Mouse (Mus musculus): ENCODE results near the gene 1700025G04Rik. TPM values are rescaled to one million over a fixed set of nuclear protein-coding genes. Genes with fewer than 3 reads are reported as not detected.

The 1700025G04Rik gene
- polyA plus RNA-seq, 1 experiment from 2014 or later, result 13.8 TPM

DNA sequence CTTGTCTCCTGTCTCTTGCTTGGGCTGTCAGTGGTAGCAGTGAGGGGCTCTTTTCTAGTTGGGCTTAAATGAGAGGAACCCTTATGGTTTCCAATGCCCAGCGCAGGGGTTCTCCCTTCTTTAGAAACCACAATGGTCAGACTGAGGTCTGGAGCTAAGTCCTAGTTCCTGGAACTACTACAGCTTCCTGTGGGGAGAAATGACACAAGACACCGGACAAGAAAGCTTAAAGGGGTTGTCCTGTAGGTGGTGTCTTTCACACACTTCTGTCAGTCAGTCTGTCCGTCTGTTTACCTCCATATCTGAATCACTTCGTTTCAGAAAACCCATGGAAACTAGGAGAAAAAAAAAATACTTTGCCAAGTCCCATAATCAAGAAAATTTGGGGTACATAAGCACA lies 163.8 kb downstream of the 1700025G04Rik start:
- Histone ChIP-seq H3K36me3 (no peaks in the 10 kb centered on the region), H3K4me1 (peaks cover 23% of the 10 kb centered on the region), H3K4me3 (no peak overlapping the region), H3K27me3 (ENCODE audit: low read depth, poor library complexity, severe bottlenecking) (no peaks in the 10 kb centered on the region), H3K27ac (no peak overlapping the region), H3K9me3 (replicated peaks) (no peaks in the 10 kb centered on the region)
- no peak for DNase-seq (ENCODE audit: low spot score)
- 78% methylated on average over 4 of the region's 4 CpGs for WGBS

DNA sequence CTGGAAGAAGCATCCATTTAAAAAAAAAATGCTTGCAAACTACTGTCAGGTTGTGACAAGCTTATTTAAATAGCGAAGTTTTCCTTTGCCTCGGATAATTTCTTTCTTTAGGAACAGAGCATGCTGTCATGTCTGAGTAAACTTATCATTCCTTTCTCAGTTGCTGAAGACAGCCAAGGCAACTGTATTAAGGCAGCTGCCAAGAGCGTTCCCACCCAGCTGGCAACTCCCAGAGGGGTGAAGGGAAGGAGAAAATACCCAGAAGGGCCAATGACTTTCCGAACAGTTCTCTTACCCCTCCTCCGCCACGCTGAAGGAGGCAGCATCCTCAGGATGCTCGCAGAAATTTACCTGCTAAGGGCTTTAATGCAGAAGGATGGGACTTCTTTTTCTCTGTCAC lies 164.2 kb downstream of the 1700025G04Rik start:
- no peak overlapping the region for H3K4me3 ChIP-seq
- no peaks in the 10 kb centered on the region for H3K36me3 ChIP-seq
- no peaks in the 10 kb centered on the region for H3K27me3 ChIP-seq (ENCODE audit: low read depth, poor library complexity, severe bottlenecking)
- no peak for DNase-seq (ENCODE audit: low spot score)
- H3K27ac ChIP-seq, result no peak overlapping the region
- peaks cover 21% of the 10 kb centered on the region for H3K4me1 ChIP-seq
- no peaks in the 10 kb centered on the region for H3K9me3 ChIP-seq (replicated peaks)
- 85% methylated on average over 7 of the region's 7 CpGs for WGBS

DNA sequence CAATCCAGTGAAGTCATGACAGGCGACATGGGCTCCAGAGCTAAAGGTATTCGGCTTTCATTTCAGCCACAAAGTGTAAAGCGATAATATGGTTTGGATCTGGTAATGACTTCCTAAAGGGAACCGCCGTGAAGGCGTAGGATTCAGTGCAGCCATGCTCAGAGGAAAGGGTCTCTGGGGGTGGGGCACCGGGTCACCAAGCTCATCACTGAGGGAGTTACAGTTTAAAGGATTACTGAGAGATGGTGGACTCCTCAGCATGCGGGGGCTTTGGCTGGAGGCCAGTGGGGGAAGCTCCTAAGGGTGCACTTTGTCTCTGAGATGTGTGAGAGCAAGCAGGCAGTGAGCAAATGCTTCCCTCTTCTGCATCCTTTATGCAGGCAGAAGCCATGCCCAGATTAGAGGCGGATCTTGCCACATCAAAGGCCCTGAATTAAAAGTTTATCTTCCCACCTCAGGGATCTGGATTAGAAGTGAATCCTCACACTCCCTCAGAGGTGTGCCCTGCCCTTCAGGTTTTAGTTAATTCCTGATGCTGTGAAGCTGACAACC lies 171.0 kb downstream of the 1700025G04Rik start:
- DNase-seq (ENCODE audit: low spot score), result no peak

DNA sequence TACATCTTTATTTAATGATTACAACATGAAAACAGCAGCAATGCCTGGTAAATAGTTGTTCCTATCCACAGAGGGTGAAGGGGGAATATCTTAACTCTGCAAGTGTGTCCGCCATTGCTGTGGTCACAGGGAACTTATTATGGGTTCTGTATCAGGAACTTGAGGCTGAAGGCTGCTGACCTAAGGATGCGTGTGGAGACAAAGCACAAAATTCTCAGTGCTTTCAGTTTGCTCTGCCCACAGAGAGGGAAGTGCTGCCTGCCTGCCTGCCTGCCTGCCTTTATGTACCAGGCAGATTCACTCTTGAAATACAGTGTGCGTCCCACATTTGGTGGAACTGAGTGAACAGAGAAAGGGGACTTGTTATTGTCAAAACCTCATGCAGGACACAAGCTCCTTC lies 172.2 kb downstream of the 1700025G04Rik start:
- no peaks in the 10 kb centered on the region for H3K36me3 ChIP-seq
- H3K27me3 ChIP-seq (ENCODE audit: low read depth, poor library complexity, severe bottlenecking), result 0 out of 2 replicates have a peak, but pooled peaks cover 4% of the 10 kb centered on the region
- no peak for DNase-seq (ENCODE audit: low spot score)
- H3K4me3 ChIP-seq, result no peak overlapping the region
- peaks cover 14% of the 10 kb centered on the region for H3K4me1 ChIP-seq
- H3K27ac ChIP-seq, result peak overlapping the region; percentile 36; the same call in 1 of the 2 replicates
- WGBS, result 67% methylated on average over 3 of the region's 3 CpGs
- H3K9me3 ChIP-seq (replicated peaks), result no peaks in the 10 kb centered on the region

More for the DNA sequence above, 171.0 kb downstream of the 1700025G04Rik start:
- Histone ChIP-seq H3K4me1 (peaks cover 14% of the 10 kb centered on the region), H3K27ac (no peak overlapping the region), H3K27me3 (ENCODE audit: low read depth, poor library complexity, severe bottlenecking) (0 out of 2 replicates have a peak, but pooled peaks cover 4% of the 10 kb centered on the region), H3K4me3 (no peak overlapping the region), H3K9me3 (replicated peaks) (no peaks in the 10 kb centered on the region), H3K36me3 (no peaks in the 10 kb centered on the region)
- 65% methylated on average over 9 of the region's 9 CpGs for WGBS

DNA sequence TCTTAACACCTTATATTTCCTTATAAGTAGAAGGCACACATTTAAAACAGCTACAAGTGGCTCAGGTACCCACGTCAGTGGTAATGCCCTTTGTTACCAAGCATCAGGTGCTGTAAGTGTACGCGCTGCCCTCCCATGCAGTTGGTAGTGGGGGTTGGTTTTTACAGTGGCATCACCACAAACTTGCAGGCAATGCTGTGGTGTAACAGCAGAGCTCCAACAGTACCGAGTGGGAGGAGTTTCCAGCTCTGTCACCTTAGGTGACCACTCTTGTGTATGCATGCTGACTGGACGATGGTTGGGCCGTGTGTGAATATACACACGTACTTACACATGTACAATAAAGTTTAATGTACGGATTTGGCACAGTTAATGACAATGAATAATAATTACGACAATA lies 175.4 kb downstream of the 1700025G04Rik start:
- DNase-seq (ENCODE audit: low spot score), result no peak

DNA sequence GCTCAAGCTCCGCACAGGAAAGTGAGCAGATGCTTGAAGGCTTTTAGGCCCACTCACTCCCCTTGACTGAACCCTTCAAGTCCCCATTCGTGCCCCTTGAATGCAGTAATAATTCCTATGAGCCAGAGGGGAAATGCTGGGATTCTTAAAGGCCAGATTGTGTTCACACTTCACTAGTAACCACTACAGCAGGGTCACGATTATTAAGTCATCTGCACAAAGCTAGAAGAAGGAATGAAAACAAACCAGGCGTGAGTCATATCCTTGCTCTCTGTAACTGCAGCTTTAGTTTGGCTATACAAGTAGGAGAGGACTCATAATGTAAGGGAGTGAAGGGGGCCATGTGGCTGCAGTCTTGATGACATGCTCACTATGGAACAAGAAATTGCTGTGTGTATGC lies 182.9 kb downstream of the 1700025G04Rik start:
- no peaks in the 10 kb centered on the region for H3K36me3 ChIP-seq
- no peaks in the 10 kb centered on the region for H3K27me3 ChIP-seq (ENCODE audit: low read depth, poor library complexity, severe bottlenecking)
- 86% methylated on average over 4 of the region's 4 CpGs for WGBS
- H3K4me1 ChIP-seq, result no peaks in the 10 kb centered on the region
- H3K27ac ChIP-seq, result no peak overlapping the region
- DNase-seq (ENCODE audit: low spot score), result no peak
- H3K9me3 ChIP-seq (replicated peaks), result no peaks in the 10 kb centered on the region
- H3K4me3 ChIP-seq, result no peak overlapping the region

More for the DNA sequence above, 175.4 kb downstream of the 1700025G04Rik start:
- 93% methylated on average over 9 of the region's 9 CpGs for WGBS
- H3K27me3 ChIP-seq (ENCODE audit: low read depth, poor library complexity, severe bottlenecking), result 0 out of 2 replicates have a peak, but pooled peaks cover 4% of the 10 kb centered on the region
- H3K4me1 ChIP-seq, result peaks cover 14% of the 10 kb centered on the region
- H3K4me3 ChIP-seq, result no peak overlapping the region
- H3K36me3 ChIP-seq, result no peaks in the 10 kb centered on the region
- no peaks in the 10 kb centered on the region for H3K9me3 ChIP-seq (replicated peaks)
- H3K27ac ChIP-seq, result no peak overlapping the region

DNA sequence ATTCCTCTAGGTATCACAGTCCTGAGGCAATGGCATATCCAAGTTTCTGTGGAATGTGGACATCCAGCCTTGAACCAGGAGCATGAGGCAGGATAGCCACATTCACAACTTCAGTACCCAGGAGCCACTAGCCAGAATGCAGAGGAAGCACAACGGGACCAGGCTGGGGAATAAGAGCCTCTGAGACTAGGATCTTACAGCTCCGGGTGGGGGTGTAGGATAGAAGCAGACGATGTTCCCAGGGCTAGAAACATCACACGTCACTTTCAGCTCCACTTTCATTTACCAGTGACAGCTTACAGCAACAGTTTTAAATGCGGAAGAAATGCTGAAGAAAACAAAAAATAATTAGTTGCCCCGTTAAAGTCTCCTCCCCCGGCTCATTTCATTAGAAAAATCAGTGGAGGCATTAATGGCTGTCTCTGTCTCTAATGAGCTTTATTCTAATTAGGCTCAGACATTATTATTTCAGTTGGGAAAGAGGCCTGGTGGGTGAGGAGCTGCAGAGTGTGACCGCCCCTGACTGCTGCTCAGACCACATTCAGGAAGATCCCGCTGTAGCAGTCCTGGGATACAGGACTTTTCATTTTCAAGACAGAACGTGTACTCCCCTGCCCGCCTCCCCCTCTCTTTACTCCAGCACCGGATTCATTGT lies 189.1 kb downstream of the 1700025G04Rik start:
- no peaks in the 10 kb centered on the region for H3K36me3 ChIP-seq
- no peak for DNase-seq (ENCODE audit: low spot score)
- no peaks in the 10 kb centered on the region for H3K27me3 ChIP-seq (ENCODE audit: low read depth, poor library complexity, severe bottlenecking)
- 70% methylated on average over 12 of the region's 12 CpGs for WGBS
- H3K27ac ChIP-seq, result no peak overlapping the region
- no peak overlapping the region for H3K4me3 ChIP-seq
- peaks cover 16% of the 10 kb centered on the region for H3K4me1 ChIP-seq
- H3K9me3 ChIP-seq (replicated peaks), result no peaks in the 10 kb centered on the region

DNA sequence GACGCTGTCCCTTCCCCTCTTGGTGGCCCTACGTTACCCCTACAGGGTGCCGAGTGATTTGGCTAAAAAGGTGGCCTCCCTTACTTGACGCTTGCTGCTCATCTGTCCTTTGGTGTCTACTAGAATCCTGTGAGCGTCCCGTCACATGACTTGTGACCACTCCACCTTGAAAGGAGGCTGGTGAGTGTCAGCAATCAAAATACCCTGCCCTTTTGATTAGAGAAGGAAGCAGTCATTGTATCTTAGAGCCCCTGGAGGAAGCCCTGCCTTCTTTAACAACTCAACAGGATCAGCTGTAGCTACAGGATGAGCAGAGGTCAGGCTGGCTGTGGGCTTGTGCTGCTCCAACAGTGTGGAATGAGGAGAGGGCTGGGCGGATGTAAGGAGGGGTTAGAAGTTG lies 190.0 kb downstream of the 1700025G04Rik start:
- Histone ChIP-seq H3K36me3 (no peaks in the 10 kb centered on the region), H3K27ac (0 out of 2 replicates have a peak overlapping the region, but pooled peaks have one; percentile 30), H3K4me3 (no peak overlapping the region), H3K4me1 (peaks cover 16% of the 10 kb centered on the region), H3K9me3 (replicated peaks) (no peaks in the 10 kb centered on the region), H3K27me3 (ENCODE audit: low read depth, poor library complexity, severe bottlenecking) (no peaks in the 10 kb centered on the region)
- WGBS, result 82% methylated on average over 7 of the region's 7 CpGs
- no peak for DNase-seq (ENCODE audit: low spot score)

DNA sequence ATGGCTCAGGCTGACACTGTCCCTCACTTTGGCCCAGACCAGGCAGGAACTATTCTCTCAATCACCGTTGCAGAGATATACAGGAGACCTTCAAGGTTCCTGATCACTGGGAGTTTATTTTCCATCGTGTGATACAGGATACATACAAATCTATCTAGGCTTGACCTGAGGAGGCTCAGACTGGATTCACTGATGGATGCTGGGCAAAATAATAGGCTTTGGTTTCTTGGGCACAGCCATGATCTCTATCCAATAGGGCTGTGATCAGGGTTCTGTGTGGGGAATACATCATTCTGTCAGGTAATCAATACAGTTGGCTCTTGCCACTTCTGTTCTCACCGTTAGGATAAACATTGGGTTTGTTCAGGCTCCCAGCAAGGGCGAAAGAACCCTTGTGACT lies 194.5 kb downstream of the 1700025G04Rik start:
- Histone ChIP-seq H3K27me3 (ENCODE audit: low read depth, poor library complexity, severe bottlenecking) (no peaks in the 10 kb centered on the region), H3K9me3 (replicated peaks) (no peaks in the 10 kb centered on the region), H3K4me3 (no peak overlapping the region), H3K4me1 (peaks cover 6% of the 10 kb centered on the region; the same call in 1 of the 2 replicates), H3K36me3 (no peaks in the 10 kb centered on the region), H3K27ac (no peak overlapping the region)
- 77% methylated on average over 4 of the region's 4 CpGs for WGBS
- no peak for DNase-seq (ENCODE audit: low spot score)

DNA sequence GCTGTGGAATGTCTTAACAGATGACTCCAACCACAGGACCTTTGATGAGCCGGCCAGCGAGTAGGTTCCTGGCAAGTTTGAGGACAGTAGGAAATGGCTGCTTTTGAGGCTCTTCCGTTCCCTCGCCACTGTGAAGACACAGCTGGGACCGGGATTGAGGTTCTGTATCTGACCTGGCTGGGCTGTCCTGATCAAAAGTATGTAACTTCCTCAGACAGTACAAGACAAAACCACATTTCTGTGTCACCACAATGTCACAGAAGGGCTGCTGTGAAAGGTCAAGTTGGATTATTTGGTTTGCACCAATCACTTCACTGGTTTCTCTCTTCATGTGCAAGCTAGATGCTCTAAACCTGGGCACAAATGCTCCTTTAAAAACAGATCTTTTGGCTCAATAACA lies 195.9 kb downstream of the 1700025G04Rik start:
- no peak for DNase-seq (ENCODE audit: low spot score)
- Histone ChIP-seq H3K4me3 (no peak overlapping the region), H3K27ac (no peak overlapping the region), H3K9me3 (replicated peaks) (no peaks in the 10 kb centered on the region), H3K27me3 (ENCODE audit: low read depth, poor library complexity, severe bottlenecking) (no peaks in the 10 kb centered on the region), H3K4me1 (peaks cover 3% of the 10 kb centered on the region; the same call in 1 of the 2 replicates), H3K36me3 (no peaks in the 10 kb centered on the region)
- 88% methylated on average over 5 of the region's 5 CpGs for WGBS

DNA sequence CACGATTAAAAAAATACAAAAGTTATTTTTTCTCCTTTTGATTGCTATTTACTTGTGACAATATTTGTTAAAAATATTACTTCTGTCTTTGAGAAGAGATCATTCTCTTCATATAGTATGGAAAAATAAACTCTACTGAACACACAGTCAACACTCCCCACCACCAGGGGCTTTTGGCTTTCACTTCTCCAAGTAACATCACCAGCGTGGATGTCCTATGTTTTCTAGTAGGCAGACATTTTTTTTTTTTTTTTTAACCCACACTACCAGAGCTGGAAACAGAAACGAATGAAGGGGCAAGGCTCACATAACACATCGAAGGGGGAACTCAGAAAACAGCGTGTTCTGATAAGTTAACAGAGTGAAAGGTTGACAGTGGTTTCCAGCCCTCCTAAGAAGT lies 197.9 kb downstream of the 1700025G04Rik start:
- Histone ChIP-seq H3K27ac (no peak overlapping the region), H3K4me1 (peaks cover 3% of the 10 kb centered on the region; the same call in 1 of the 2 replicates), H3K27me3 (ENCODE audit: low read depth, poor library complexity, severe bottlenecking) (no peaks in the 10 kb centered on the region), H3K4me3 (no peak overlapping the region), H3K36me3 (no peaks in the 10 kb centered on the region), H3K9me3 (replicated peaks) (no peaks in the 10 kb centered on the region)
- no peak for DNase-seq (ENCODE audit: low spot score)
- WGBS, result 91% methylated on average over 5 of the region's 5 CpGs

DNA sequence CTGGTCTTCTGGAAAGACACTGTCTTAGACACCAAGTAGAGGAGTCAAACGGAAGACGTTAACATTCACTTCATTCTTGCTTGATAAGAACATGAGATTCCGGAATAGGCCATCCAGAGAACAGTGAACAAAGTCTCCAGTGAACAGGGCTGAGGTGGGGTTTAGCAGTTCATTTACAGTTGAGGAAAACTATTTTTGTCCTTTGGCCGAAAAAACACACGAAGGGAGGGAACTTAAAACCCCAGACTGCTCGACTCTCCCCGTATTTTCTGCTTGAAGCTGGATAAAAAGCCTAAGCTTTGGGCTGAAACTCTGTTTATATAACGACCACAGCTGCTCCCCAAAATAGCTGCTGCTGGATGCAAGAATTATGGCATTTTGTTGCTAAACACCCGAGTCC lies 198.7 kb downstream of the 1700025G04Rik start:
- Histone ChIP-seq H3K36me3 (no peaks in the 10 kb centered on the region), H3K27ac (no peak overlapping the region), H3K27me3 (ENCODE audit: low read depth, poor library complexity, severe bottlenecking) (no peaks in the 10 kb centered on the region), H3K9me3 (replicated peaks) (no peaks in the 10 kb centered on the region), H3K4me3 (no peak overlapping the region), H3K4me1 (peaks cover 3% of the 10 kb centered on the region; the same call in 1 of the 2 replicates)
- no peak for DNase-seq (ENCODE audit: low spot score)
- WGBS, result 93% methylated on average over 9 of the region's 9 CpGs

DNA sequence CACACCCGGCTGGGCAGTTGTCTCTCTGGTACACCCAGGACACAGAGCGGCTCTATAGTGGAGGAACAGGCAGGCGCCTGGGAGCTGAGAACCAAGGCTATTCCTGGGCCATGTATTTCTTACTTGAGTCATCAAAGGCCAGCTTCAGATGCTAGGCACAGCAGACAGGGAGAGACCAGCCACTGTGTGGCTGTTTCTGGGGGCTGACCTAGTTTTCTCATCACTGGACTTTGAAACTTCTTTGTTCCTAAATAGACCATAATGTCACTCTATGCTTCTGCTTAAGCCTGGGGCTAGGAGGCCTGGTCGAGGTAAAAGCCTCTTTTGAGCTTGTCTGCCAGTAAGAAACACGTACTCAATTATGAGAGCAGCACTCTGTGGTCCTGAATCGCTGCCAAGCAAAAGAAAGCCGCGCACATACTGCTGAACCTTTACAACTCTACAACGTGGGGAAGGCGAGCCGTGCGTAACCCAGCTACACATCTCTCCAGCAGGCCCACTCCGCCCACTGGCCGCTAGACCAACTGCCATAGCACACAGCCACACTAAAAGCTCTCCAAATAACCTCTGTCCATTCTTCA lies 199.8 kb downstream of the 1700025G04Rik start:
- H3K4me1 ChIP-seq, result peaks cover 7% of the 10 kb centered on the region; the same call in 1 of the 2 replicates
- H3K4me3 ChIP-seq, result no peak overlapping the region
- H3K36me3 ChIP-seq, result no peaks in the 10 kb centered on the region
- H3K9me3 ChIP-seq (replicated peaks), result no peaks in the 10 kb centered on the region
- no peaks in the 10 kb centered on the region for H3K27me3 ChIP-seq (ENCODE audit: low read depth, poor library complexity, severe bottlenecking)
- no peak for DNase-seq (ENCODE audit: low spot score)
- 0 out of 2 replicates have a peak overlapping the region, but pooled peaks have one; percentile 34 for H3K27ac ChIP-seq
- WGBS, result 80% methylated on average over 14 of the region's 14 CpGs
